Mouse (Mus musculus): ENCODE results near the gene Tet1. TPM values are rescaled to one million over a fixed set of nuclear protein-coding genes. Genes with fewer than 3 reads are reported as not detected.

The Tet1 gene
- polyA plus RNA-seq, 1 experiment = 231 TPM

- Histone ChIP-seq H3K27me3 (ENCODE audit: control insufficient read depth, insufficient read depth, low read length, poor library complexity, severe bottlenecking) (no peaks in the 10 kb centered on the region), H3K36me3 (ENCODE audit: control insufficient read depth, insufficient read depth, low read length, poor library complexity, severe bottlenecking) (peaks cover 11% of the 10 kb centered on the region), H3K4me3 (ENCODE audit: low read depth, low read length) (no peak overlapping the region), H3K4me1 (ENCODE audit: control insufficient read depth, insufficient read depth, low read length) (no peaks in the 10 kb centered on the region), H3K27ac (ENCODE audit: insufficient read depth, low read length) (peak overlapping the region; percentile 100), H3K9me3 (replicated peaks; ENCODE audit: control insufficient read depth, insufficient read depth, low read length, poor library complexity, severe bottlenecking) (no peaks in the 10 kb centered on the region), H3K9ac (ENCODE audit: low read depth, poor library complexity, severe bottlenecking) (peak overlapping the region; percentile 90)
- 0 out of 2 replicates have a peak, but pooled peaks have one; percentile 34 for TF ChIP-seq EP300 (IDR thresholded peaks at IDR 0.05; ENCODE audit: insufficient read depth, low read depth, low read length)
- no peak for TF ChIP-seq CTCF (IDR thresholded peaks at IDR 0.05; ENCODE audit: low read depth, low read length)
These were observed 13.4 kb downstream of the Tet1 start for GRCm38 (mm10) chr10:62895386-62895785.

DNA sequence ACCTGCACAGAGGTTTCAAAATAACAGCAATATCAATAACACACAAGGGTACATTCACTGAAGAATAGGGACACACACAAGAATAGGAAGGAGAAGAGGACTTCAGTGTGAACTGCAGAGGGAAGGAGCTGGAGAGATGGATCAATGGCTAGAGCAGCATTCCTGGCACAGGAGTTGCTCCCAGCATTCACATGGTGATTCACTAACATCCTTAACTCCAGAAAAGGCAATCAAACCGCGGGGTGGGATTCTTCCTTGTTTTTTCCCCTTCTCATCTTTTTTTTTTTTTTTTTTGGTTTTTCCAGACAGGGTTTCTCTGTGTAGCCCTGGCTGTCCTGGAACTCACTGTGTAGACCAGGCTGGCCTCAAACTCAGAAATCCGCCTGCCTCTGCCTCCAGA lies 14.3 kb downstream of the Tet1 start:
- TF ChIP-seq POLR2A (IDR thresholded peaks at IDR 0.05; ENCODE audit: insufficient read depth, low read length) = no peak
- TF ChIP-seq EP300 (IDR thresholded peaks at IDR 0.05; ENCODE audit: insufficient read depth, low read depth, low read length) = peak; percentile 90
- no peak for TF ChIP-seq CTCF (IDR thresholded peaks at IDR 0.05; ENCODE audit: low read depth, low read length)
- H3K27ac ChIP-seq (ENCODE audit: insufficient read depth, low read length) = peak overlapping the region; percentile 100
- no peaks in the 10 kb centered on the region for H3K4me1 ChIP-seq (ENCODE audit: control insufficient read depth, insufficient read depth, low read length)
- H3K4me3 ChIP-seq (ENCODE audit: low read depth, low read length) = no peak overlapping the region
- no peaks in the 10 kb centered on the region for H3K27me3 ChIP-seq (ENCODE audit: control insufficient read depth, insufficient read depth, low read length, poor library complexity, severe bottlenecking)
- no peaks in the 10 kb centered on the region for H3K9me3 ChIP-seq (replicated peaks; ENCODE audit: control insufficient read depth, insufficient read depth, low read length, poor library complexity, severe bottlenecking)
- H3K9ac ChIP-seq (ENCODE audit: low read depth, poor library complexity, severe bottlenecking) = peak overlapping the region; percentile 90
- H3K36me3 ChIP-seq (ENCODE audit: control insufficient read depth, insufficient read depth, low read length, poor library complexity, severe bottlenecking) = peaks cover 11% of the 10 kb centered on the region

- H3K27me3 ChIP-seq (ENCODE audit: control insufficient read depth, insufficient read depth, low read length, poor library complexity, severe bottlenecking) = no peaks in the 10 kb centered on the region
- TF ChIP-seq POLR2A (IDR thresholded peaks at IDR 0.05; ENCODE audit: insufficient read depth, low read length) (no peak), EP300 (IDR thresholded peaks at IDR 0.05; ENCODE audit: insufficient read depth, low read depth, low read length) (no peak), CTCF (IDR thresholded peaks at IDR 0.05; ENCODE audit: low read depth, low read length) (no peak)
- H3K9ac ChIP-seq (ENCODE audit: low read depth, poor library complexity, severe bottlenecking) = peak overlapping the region; percentile 90
- no peak overlapping the region for H3K4me3 ChIP-seq (ENCODE audit: low read depth, low read length)
- no peaks in the 10 kb centered on the region for H3K9me3 ChIP-seq (replicated peaks; ENCODE audit: control insufficient read depth, insufficient read depth, low read length, poor library complexity, severe bottlenecking)
- H3K27ac ChIP-seq (ENCODE audit: insufficient read depth, low read length) = peak overlapping the region; percentile 100
- no peaks in the 10 kb centered on the region for H3K4me1 ChIP-seq (ENCODE audit: control insufficient read depth, insufficient read depth, low read length)
- peaks cover 11% of the 10 kb centered on the region for H3K36me3 ChIP-seq (ENCODE audit: control insufficient read depth, insufficient read depth, low read length, poor library complexity, severe bottlenecking)
These were observed 15.4 kb downstream of the Tet1 start for GRCm38 (mm10) chr10:62893356-62893884.

DNA sequence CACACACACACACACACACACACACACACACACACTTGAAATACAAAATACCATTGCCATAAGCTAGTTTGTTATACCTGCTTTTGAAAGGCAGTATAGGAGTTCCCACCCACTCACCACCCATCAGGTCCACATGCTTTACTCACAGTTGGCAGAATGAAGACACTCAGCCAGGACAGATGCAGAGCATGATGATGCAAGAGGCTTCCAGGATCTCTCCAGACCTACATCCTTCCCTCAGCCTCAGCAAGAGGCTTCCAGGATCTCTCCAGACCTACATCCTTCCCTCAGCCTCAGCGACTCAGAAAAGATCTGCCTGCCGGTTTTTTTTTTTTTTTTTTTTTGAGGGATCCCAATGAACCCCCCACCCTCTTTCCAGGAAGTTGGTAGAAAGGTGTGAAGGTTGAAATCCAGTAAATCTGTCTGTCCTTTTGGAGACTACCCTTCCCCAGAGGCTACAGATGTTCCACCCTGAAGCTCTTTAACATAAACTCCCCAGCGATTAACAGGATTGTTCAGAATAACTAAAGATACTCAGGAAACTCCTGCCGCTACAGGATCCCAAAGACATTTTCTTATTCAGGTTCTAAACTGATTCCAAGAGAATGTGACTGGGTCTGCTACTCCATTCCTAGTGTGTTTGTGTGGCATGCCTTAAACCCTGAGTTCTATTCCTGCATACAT lies 16.1 kb downstream of the Tet1 start:
- no peaks in the 10 kb centered on the region for H3K9me3 ChIP-seq (replicated peaks; ENCODE audit: control insufficient read depth, insufficient read depth, low read length, poor library complexity, severe bottlenecking)
- peak overlapping the region; percentile 90 for H3K9ac ChIP-seq (ENCODE audit: low read depth, poor library complexity, severe bottlenecking)
- H3K4me1 ChIP-seq (ENCODE audit: control insufficient read depth, insufficient read depth, low read length) = no peaks in the 10 kb centered on the region
- peak overlapping the region; percentile 100 for H3K4me3 ChIP-seq (ENCODE audit: low read depth, low read length)
- H3K36me3 ChIP-seq (ENCODE audit: control insufficient read depth, insufficient read depth, low read length, poor library complexity, severe bottlenecking) = peaks cover 17% of the 10 kb centered on the region
- no peaks in the 10 kb centered on the region for H3K27me3 ChIP-seq (ENCODE audit: control insufficient read depth, insufficient read depth, low read length, poor library complexity, severe bottlenecking)
- peak overlapping the region; percentile 100 for H3K27ac ChIP-seq (ENCODE audit: insufficient read depth, low read length)
- TF ChIP-seq CTCF (IDR thresholded peaks at IDR 0.05; ENCODE audit: low read depth, low read length) (no peak), POLR2A (IDR thresholded peaks at IDR 0.05; ENCODE audit: insufficient read depth, low read length) (no peak), EP300 (IDR thresholded peaks at IDR 0.05; ENCODE audit: insufficient read depth, low read depth, low read length) (peak; percentile 72; the same call in 1 of the 2 replicates)

DNA sequence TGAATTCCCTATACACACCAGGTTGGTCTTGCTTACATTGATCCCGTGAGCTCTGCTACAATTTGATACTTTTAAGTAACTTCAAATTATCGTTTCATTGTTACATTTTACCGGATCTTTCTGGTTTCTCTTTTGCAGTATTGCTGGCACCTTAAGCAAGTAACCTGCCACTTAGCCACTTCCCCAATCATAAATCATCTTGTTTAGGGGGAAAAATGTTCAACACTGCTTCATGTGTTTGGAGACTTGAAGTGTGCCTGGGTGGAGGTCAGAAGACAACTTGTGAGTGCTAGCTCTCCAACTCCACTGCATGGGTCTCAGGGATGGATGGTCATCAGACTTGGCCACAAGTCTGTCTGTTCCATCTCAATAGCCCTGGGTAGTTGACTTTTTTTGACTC lies 17.8 kb downstream of the Tet1 start:
- H3K9ac ChIP-seq (ENCODE audit: low read depth, poor library complexity, severe bottlenecking) = peak overlapping the region; percentile 90
- peak overlapping the region; percentile 95 for H3K27ac ChIP-seq (ENCODE audit: insufficient read depth, low read length)
- H3K4me1 ChIP-seq (ENCODE audit: control insufficient read depth, insufficient read depth, low read length) = no peaks in the 10 kb centered on the region
- no peak for TF ChIP-seq POLR2A (IDR thresholded peaks at IDR 0.05; ENCODE audit: insufficient read depth, low read length)
- no peak for TF ChIP-seq EP300 (IDR thresholded peaks at IDR 0.05; ENCODE audit: insufficient read depth, low read depth, low read length)
- no peak for TF ChIP-seq CTCF (IDR thresholded peaks at IDR 0.05; ENCODE audit: low read depth, low read length)
- no peaks in the 10 kb centered on the region for H3K9me3 ChIP-seq (replicated peaks; ENCODE audit: control insufficient read depth, insufficient read depth, low read length, poor library complexity, severe bottlenecking)
- H3K4me3 ChIP-seq (ENCODE audit: low read depth, low read length) = peak overlapping the region; percentile 94
- peaks cover 23% of the 10 kb centered on the region for H3K36me3 ChIP-seq (ENCODE audit: control insufficient read depth, insufficient read depth, low read length, poor library complexity, severe bottlenecking)
- H3K27me3 ChIP-seq (ENCODE audit: control insufficient read depth, insufficient read depth, low read length, poor library complexity, severe bottlenecking) = no peaks in the 10 kb centered on the region

All from ES-Bruce4 (cell line).